Mouse (Mus musculus) erythroblast, embryonic 14.5 days (primary cell): Measurements from ENCODE around the gene Hipk2. TPM values are rescaled to one million over a fixed set of nuclear protein-coding genes. Genes with fewer than 3 reads are reported as not detected.

Experiments used
- H3K27me3 ChIP-seq: 2 replicates; pipeline ENCODE4 v1.6.1; 2012; ENCODE audit warnings: inconsistent platforms; ENCODE audit not compliant: control insufficient read depth
- H3K36me3 ChIP-seq: 2 replicates; pipeline ENCODE4 v1.6.1; 2012; ENCODE audit warnings: mild to moderate bottlenecking, inconsistent platforms; ENCODE audit not compliant: control insufficient read depth
- H3K4me1 ChIP-seq: 2 replicates; pipeline ENCODE4 v1.6.1; 2012; ENCODE audit warnings: inconsistent platforms; ENCODE audit not compliant: control insufficient read depth
- H3K4me3 ChIP-seq: replicated peaks from 2 replicates; pipeline ENCODE3; 2012; ENCODE audit warnings: moderate library complexity, mild to moderate bottlenecking, inconsistent platforms
- H3K9me3 ChIP-seq: 2 replicates; pipeline ENCODE4 v1.6.1; 2012; ENCODE audit warnings: low read length, inconsistent platforms, mixed read lengths; ENCODE audit not compliant: control insufficient read depth
- GATA1 ChIP-seq: IDR thresholded peaks from 2 replicates; pipeline ENCODE4 v1.6.1; 2012; ENCODE audit warnings: low read length, inconsistent platforms, mixed read lengths
- TAL1 ChIP-seq: IDR thresholded peaks from 3 replicates; pipeline ENCODE4 v1.6.1; 2012; ENCODE audit warnings: low read length, inconsistent platforms, mixed read lengths
- polyA plus RNA-seq: library from polyadenylated mRNA; stranded (reverse); fragments of >175 nt; gene quantifications from 2 replicates; pipeline ENCODE4 v1.2.3, GENCODE M21; 2012

Gene Hipk2
- polyA plus RNA-seq, 1 experiment, result 16.6 TPM

GRCm38 (mm10) chr6:38834727-38835126 is 41.2 kb downstream of the Hipk2 start:
- Histone ChIP-seq H3K4me3 (peak overlapping the region; percentile 33), H3K36me3 (peaks cover 91% of the 10 kb centered on the region), H3K4me1 (peaks cover 93% of the 10 kb centered on the region), H3K9me3 (no peaks in the 10 kb centered on the region), H3K27me3 (no peaks in the 10 kb centered on the region)
- TF ChIP-seq GATA1 (no peak), TAL1 (no peak)

- no peak for TF ChIP-seq GATA1
- TF ChIP-seq TAL1, result no peak
- Histone ChIP-seq H3K4me1 (peaks cover 94% of the 10 kb centered on the region), H3K27me3 (no peaks in the 10 kb centered on the region), H3K36me3 (peaks cover 91% of the 10 kb centered on the region), H3K9me3 (no peaks in the 10 kb centered on the region), H3K4me3 (no peak overlapping the region)
Observed at GRCm38 (mm10) chr6:38833721-38834120, 42.2 kb downstream of the Hipk2 start.

- H3K36me3 ChIP-seq, result peaks cover 96% of the 10 kb centered on the region
- no peak for TF ChIP-seq GATA1
- TF ChIP-seq TAL1, result no peak
- peaks cover 84% of the 10 kb centered on the region for H3K4me1 ChIP-seq
- H3K27me3 ChIP-seq, result no peaks in the 10 kb centered on the region
- H3K4me3 ChIP-seq, result no peak overlapping the region
- H3K9me3 ChIP-seq, result no peaks in the 10 kb centered on the region
Observed at GRCm38 (mm10) chr6:38829452-38829851, 46.5 kb downstream of the Hipk2 start.

- TF ChIP-seq GATA1 (no peak), TAL1 (no peak)
- Histone ChIP-seq H3K36me3 (peaks cover 99% of the 10 kb centered on the region), H3K9me3 (no peaks in the 10 kb centered on the region), H3K4me3 (no peak overlapping the region), H3K4me1 (peaks cover 84% of the 10 kb centered on the region), H3K27me3 (no peaks in the 10 kb centered on the region)
Observed at GRCm38 (mm10) chr6:38828211-38828610, 47.8 kb downstream of the Hipk2 start.

GRCm38 (mm10) chr6:38827435-38827834 is 48.5 kb downstream of the Hipk2 start:
- H3K4me3 ChIP-seq, result no peak overlapping the region
- H3K9me3 ChIP-seq, result no peaks in the 10 kb centered on the region
- H3K36me3 ChIP-seq, result peaks cover 99% of the 10 kb centered on the region
- peaks cover 84% of the 10 kb centered on the region for H3K4me1 ChIP-seq
- TF ChIP-seq TAL1 (no peak), GATA1 (no peak)
- H3K27me3 ChIP-seq, result no peaks in the 10 kb centered on the region

- no peak for TF ChIP-seq GATA1
- no peak for TF ChIP-seq TAL1
- Histone ChIP-seq H3K27me3 (no peaks in the 10 kb centered on the region), H3K36me3 (peaks cover 99% of the 10 kb centered on the region), H3K4me1 (peaks cover 84% of the 10 kb centered on the region), H3K4me3 (no peak overlapping the region), H3K9me3 (no peaks in the 10 kb centered on the region)
Observed at GRCm38 (mm10) chr6:38826857-38827256, 49.1 kb downstream of the Hipk2 start.

- Histone ChIP-seq H3K4me3 (no peak overlapping the region), H3K4me1 (peaks cover 84% of the 10 kb centered on the region), H3K9me3 (no peaks in the 10 kb centered on the region), H3K27me3 (no peaks in the 10 kb centered on the region), H3K36me3 (peaks cover 100% of the 10 kb centered on the region)
- TF ChIP-seq GATA1, result no peak
- TF ChIP-seq TAL1, result no peak
Observed at GRCm38 (mm10) chr6:38825886-38826285, 50.1 kb downstream of the Hipk2 start.

- H3K36me3 ChIP-seq, result peaks cover 100% of the 10 kb centered on the region
- TF ChIP-seq GATA1, result no peak
- TF ChIP-seq TAL1, result no peak
- H3K27me3 ChIP-seq, result no peaks in the 10 kb centered on the region
- peaks cover 69% of the 10 kb centered on the region for H3K4me1 ChIP-seq
- H3K9me3 ChIP-seq, result no peaks in the 10 kb centered on the region
- no peak overlapping the region for H3K4me3 ChIP-seq
Observed at GRCm38 (mm10) chr6:38823827-38824226, 52.1 kb downstream of the Hipk2 start.

GRCm38 (mm10) chr6:38823164-38823563 is 52.8 kb downstream of the Hipk2 start:
- H3K36me3 ChIP-seq, result peaks cover 100% of the 10 kb centered on the region
- H3K4me1 ChIP-seq, result peaks cover 68% of the 10 kb centered on the region
- TF ChIP-seq GATA1 (no peak), TAL1 (no peak)
- no peaks in the 10 kb centered on the region for H3K9me3 ChIP-seq
- H3K27me3 ChIP-seq, result no peaks in the 10 kb centered on the region
- no peak overlapping the region for H3K4me3 ChIP-seq

GRCm38 (mm10) chr6:38821686-38822085 is 54.3 kb downstream of the Hipk2 start:
- Histone ChIP-seq H3K4me1 (peaks cover 60% of the 10 kb centered on the region), H3K27me3 (no peaks in the 10 kb centered on the region), H3K36me3 (peaks cover 100% of the 10 kb centered on the region), H3K9me3 (no peaks in the 10 kb centered on the region), H3K4me3 (no peak overlapping the region)
- no peak for TF ChIP-seq TAL1
- TF ChIP-seq GATA1, result no peak

GRCm38 (mm10) chr6:38820862-38821261 is 55.1 kb downstream of the Hipk2 start:
- no peaks in the 10 kb centered on the region for H3K9me3 ChIP-seq
- H3K4me1 ChIP-seq, result peaks cover 66% of the 10 kb centered on the region
- H3K4me3 ChIP-seq, result no peak overlapping the region
- peaks cover 100% of the 10 kb centered on the region for H3K36me3 ChIP-seq
- no peaks in the 10 kb centered on the region for H3K27me3 ChIP-seq
- no peak for TF ChIP-seq TAL1
- no peak for TF ChIP-seq GATA1
